Mouse (Mus musculus) G1E (cell line): Measurements from ENCODE around the gene Gm10401.
"Not testable (repeated sequence)": the region's sequence is repeated elsewhere in the genome, so short reads cannot be mapped to it uniquely, and the experiment has no call there.

ENCODE experiments used
- CTCF ChIP-seq: IDR thresholded peaks from 2 replicates; pipeline ENCODE4 v1.5.1; 2012; ENCODE audit warnings: low read depth, low read length, inconsistent platforms, mixed read lengths
- GATA1 ChIP-seq: IDR thresholded peaks from 2 replicates; pipeline ENCODE4 v1.6.1; 2012; ENCODE audit warnings: borderline replicate concordance, low read length, inconsistent platforms, mixed read lengths
- POLR2AphosphoS5 ChIP-seq: IDR thresholded peaks from 2 replicates; pipeline ENCODE4 v1.6.1; 2012; ENCODE audit warnings: low read depth, low read length, inconsistent platforms; ENCODE audit not compliant: insufficient replicate concordance
- TAL1 ChIP-seq: conservative IDR thresholded peaks from 2 replicates; pipeline ENCODE4 v1.6.1; 2012; ENCODE audit warnings: low read depth, low read length, inconsistent platforms, mixed read lengths

- not testable (repeated sequence) for TF ChIP-seq CTCF, GATA1, POLR2AphosphoS5, TAL1
These were observed 5.2 kb upstream of the Gm10401 start for GRCm38 (mm10) chr5:115103253-115103652.
